Mouse (Mus musculus) kidney, adult 11 months (tissue): ENCODE measurements around the gene Rasl10b.

ENCODE experiments used
- DNase-seq: peaks from one replicate; pipeline ENCODE4 v3.0.0; 2022

Rasl10b gene

DNA sequence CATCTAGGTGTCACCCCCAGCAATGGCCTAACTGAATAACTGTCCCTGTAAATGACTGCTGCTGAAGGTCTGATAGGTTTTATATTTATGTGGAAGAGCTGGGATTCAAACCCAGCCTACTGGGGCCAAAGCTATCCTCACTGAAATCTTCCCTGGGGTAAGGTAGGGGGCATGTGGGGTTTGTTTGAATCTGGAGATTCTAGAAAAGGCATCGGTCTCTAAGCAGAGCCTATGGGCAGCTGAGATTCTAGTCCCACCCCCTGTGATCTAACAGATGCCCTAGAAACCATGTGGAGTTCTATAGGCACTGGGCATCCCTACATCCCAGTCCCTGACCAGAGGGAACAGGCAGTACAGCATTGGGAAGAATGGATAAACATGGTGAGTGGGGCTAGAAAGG is 28.4 kb downstream of the Rasl10b start, which contains the start of gene 1700020L24Rik:
Gene 1700020L24Rik (plus strand): TSS at position 301 of the 400 bp plus-strand sequence.
- DNase-seq, result no peak

DNA sequence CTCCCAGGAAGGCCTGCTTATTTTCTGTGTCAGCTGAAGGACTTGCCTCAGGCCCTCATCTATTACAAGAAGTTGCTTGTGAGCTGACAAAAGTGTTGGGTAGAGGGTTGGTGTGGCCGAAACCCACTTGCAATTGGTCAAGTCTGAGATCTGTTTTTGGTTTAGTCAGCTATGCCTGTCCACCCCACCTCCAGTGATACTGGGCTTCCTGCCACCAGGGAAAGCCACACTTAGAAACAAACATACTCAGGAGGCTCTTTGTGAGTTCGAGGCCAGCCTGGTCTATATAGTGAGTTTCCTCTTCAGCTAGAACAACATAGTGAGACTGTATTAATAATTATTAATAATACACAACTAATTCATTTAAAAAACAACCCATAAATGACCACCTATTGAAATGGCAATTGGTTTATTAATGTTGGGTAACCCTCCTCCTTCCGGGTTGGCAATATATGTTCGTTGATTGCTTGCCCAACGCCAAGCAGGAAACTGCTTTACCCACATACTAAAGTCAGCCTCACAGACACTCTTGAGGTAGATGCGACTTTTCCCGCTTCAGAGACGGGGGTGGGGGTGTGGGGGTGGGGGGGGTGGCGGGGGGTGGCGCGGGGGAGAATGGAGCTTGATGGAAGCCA is 30.6 kb downstream of the Rasl10b start:
- DNase-seq, result no peak

DNA sequence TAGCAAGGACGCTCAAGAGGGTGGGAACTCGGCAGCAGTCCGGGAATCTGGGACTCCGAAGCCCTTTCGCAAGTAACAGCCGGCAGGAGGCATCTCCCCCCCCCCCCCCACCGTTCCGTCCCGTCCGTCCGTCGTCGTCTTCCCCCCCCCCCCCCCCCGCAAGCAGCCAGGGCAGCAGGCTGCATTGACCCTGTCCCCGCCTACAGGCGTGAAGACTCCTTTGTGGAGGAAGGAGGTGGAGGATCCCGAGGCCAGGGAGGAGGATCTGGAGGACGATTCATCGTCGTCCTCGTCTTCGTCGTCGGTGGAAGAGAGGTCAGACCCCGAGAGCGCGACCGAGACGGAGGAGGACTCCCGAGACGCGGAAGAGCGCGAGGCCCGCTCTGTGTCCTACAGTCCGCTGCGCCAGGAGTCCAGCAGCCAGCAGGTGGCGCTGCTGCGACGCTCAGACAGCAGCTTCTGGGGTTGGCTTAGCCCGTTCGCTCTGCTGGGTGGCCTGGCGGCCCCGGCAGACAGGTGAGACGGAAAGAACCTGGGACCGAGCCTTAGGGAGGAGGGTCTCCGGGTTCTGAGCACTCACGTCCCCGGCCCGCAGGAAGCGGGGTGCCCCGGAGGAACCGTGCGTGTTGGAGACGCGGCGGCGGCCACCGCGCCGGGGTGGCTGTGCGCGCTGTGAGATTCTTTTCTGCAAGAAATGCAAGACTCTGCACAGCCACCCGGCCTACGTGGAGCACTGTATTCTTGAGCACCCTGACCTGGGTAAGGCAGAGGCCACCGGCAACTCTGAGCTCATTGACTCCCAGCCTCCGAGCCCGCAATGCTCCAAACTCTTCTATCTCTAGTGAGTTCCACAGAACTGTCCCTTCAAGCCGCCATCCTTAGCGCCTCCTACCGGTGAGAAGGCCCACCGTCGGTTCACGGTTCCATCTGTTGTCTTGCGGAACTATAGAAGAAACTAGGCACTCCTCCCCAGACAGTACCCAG is 31.4 kb downstream of the Rasl10b start:
- peak; percentile 78 for DNase-seq

DNA sequence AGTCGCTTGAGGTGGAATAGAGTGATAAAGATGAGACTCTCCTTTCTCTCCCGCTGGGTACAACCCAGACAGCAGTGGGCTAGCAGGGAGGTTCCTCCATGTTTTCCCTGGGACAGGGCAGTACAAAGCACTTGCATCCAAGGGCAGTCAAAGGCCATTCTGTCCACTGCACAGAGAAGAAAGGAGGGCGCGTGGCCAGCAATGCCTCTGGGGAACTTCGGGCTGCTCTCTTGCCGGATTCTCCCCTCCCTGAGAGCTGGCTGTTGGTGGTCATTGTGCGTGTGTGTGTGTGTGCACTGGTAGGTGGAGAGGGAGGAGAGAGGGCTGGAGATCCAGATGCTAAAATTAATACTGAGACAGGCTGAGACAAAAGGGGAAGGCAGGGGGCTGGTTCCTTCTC is 32.3 kb downstream of the Rasl10b start:
- peak; percentile 28 for DNase-seq

DNA sequence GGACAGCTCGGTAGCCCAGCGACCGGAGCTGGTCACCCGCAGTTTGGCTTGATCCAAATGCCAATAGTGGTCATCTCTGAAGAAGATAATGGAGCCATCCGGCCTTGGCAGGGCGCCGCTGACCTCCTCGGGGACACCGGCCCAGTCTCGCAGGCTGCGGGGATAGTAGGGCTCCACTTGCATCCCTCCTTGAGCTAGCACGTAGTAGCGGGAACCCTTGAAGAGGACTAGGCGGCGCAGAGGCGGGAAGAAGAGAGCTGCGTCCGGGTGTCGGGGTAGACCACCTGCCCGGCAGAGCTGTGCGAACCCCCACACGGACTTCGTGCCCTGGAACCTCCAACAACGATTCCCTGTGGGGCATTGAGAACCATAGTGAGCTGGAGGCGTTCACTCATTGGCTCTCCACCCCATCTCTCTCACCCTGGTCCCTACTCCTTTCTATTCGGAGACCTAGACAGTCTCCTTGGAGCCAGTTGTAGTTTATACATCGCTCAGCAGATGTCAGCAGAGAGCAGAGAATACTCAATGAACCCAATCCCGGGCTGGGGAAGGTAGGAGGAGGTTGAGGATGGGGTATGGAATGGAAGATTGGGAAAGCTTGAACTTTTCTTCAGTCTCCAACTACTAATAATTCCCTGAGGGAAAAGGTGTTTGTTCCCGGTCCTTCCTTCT is 33.8 kb downstream of the Rasl10b start:
- peak; percentile 54 for DNase-seq

DNA sequence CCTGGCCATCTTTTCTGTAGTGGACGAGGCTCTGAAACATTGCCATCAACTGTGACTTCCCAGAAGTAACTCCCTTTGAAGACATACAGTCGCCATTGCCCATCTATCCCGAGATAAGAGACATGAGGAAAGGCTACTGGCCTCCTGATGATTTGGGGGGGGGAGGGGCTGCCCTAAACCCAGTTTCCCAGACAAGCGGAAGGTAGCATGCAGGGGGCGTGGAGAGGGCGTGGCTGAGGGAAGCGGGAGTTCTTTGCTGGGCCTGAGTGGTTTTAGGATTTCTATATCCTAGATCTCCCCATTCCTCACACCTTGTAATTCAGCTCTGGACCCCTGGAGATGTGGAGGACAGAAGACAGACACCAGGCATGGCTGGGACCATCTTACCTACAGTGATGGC is 34.9 kb downstream of the Rasl10b start:
- no peak for DNase-seq

DNA sequence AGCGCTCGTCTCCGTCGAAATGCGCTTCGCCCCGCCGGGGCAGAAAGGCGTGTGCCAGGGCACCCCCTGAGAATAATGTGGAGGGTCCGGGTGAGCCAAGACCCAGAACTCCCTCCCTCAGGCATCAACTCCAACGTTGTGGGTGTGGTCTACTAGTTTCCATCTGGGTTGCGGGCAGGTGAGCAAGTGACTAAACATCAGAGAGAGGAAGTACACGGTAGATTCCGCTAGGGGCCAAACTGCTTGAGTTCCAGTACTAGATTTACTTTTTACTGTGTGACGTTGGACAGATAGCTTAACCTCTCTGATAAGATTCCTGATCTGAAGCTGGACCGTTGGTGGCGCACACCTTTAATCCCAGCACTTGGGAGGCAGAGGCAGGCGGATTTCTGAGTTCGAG is 36.1 kb downstream of the Rasl10b start:
- DNase-seq, result no peak

DNA sequence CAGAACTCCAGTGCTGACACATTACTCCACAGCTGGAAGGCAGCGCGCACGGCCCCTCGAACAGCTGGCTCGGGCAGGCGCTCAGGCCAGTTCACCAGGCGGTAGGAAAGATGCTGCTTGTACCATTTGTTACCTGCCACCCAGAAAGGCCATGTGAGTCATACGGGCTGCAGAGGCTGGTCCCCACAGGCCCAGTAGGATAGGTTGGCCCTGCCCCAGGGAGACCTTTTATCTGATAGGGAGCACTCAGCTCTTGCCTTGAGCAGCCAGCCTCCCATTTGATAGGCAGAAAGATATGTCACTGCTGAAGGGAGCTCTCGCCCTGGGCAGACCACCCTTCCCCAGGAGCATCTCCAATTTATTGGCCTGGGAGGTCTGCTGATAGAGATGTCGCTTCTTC is 38.7 kb downstream of the Rasl10b start:
- no peak for DNase-seq

DNA sequence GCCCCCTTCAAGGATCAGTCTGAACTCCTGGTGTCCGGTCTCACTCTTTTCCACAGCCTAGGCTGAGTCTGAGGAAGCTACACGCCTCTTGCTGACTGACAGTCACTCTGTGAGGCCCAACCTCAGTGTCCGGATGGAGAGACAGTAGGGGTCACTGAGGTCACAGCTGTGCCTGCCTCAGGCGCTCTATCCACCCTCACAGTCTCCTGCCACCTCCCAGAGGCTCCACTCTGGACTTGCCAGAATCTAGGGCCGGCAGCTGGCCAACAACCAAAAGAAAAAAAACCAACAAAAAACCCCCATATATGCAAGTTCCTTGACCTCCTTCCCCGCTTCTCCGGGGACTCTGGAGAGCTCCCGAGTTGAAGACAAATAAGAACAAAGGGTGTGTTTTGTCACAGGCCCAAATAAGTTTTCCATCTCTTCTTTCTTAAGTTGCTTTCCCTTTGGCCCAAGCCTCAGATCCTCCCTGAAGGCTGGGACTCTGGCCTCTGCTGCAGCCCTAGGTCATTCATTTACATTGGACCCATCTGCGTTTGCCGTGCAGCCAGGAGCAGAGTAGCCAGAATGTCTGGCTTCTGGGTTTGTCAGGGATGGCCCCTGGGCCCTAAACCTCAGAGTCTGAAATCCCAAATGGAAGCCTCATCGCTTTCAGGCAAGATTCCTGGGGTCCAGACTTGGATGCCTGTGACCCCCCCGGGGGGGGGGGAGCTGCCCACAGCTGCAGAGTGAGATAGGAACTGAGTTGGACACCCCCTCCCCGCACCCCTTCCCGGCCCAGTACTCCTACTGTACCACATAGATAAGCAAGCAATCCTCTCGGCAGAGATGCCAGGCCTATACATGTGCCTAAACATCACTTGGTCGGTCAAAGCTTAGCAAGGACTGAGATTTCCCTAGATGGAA is 39.3 kb downstream of the Rasl10b start:
- DNase-seq, result peak; percentile 35

DNA sequence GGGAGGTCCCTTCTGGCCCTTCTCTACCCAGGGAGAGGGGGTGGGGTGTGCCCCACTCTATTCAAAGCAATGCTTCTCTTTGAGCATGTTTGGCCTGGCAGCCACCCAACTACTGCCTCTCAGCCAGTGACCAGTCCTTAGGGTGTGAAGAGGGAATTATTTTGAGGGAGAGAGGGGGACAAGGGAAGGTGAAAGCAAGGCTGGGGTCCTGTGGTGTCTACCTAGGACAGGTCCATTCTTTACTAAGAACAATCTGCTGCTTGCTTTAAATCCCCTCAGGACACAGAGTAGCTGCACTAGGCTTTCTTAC is 39.9 kb downstream of the Rasl10b start:
- DNase-seq, result peak; percentile 28

DNA sequence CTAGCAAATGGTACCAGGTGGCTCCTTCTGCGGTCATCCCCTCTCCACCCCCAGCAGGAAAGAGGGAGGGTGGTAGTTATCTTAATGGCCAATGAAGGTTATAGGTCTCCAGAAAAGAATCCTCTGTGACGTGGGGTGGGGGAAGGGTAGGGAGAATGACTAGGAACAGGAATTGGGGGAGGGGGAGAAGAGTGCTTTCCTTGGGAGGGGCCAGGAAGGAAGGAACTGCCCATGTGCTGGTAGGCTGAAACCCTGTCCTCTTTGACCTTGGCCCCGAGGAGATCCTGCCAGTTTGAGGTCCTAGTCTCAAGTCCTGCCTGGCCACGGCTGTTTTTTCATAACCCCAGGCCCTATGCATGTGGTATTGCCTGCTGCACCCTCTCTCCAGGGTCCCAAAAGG is 40.4 kb downstream of the Rasl10b start:
- no peak for DNase-seq

DNA sequence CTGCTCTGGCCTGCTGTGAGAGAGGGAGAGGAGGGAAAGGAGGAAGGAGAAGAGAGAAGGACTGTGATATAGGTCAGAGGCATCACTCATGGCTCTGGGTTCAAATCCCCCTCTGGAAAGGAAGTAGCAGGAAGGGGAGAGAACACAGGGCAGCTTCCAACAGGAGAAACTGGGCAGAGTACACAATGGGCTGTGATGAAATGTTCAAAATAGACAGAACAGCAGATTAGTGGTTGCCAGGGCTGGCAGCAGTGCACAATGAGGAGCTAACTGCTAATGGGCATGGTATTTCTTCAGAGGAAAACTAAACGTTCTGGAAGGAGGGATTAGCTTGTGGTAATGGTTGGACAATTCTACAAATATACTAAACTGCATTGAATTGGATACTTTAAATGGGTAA is 41.6 kb downstream of the Rasl10b start:
- DNase-seq, result no peak

DNA sequence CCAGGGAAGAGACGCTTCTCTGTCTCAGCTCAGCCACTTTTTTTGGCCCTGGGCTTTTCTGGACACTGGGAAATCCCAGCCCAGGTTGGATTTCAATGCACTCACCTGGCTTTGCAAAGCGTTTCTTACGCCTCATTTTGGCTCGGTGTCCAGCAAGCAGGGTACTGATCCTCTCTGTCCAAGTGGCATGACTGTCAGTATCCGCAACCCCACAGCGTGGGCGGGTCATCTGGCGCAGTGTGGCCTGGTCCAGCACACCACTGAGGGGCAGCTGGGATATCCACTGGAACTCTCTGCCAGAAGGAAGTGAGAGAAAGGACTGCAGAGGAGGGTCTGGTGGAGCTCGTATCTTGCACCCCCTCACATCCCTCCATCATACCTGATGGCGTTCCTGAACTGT is 42.3 kb downstream of the Rasl10b start:
- DNase-seq, result no peak

DNA sequence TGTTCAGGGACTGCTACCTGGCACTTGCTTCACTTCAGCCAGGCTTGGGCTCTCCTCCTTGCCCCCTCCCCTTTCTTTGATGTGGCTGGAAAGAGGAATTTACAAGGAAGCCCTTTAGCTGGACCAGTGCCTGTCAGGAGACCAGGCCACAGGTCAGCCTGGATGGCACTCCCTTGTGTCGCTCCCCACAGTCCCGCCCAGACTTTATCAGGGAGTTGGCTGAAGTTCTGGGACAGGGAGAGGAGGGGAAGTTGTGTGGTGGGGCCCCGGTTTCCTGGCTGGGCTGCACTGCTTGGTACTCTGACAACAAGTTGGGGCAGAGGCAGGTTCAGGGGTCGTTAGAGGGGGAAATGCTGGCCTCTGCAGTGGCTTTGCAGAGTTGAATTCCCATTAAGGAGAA is 45.6 kb downstream of the Rasl10b start:
- DNase-seq, result peak; percentile 36

DNA sequence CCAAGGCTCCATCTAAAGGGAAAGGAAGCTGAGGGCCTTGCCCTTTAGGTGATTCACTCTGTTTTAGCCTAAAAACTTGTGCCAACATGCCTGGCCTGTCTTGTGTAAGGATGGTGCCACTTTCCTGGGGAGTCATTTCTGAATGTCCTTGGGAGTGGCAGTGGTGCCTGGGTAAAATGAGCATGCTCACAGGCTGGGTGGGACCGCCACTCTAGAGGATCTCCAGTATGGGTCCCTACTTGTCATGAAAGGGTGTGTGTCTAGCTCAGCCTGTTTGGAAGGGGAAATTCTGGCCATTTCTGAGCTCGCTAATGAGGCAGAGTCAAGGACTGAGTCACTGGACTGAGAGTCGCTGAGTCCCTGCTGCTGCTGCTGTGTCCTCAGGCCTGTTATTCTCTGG is 46.7 kb downstream of the Rasl10b start:
- no peak for DNase-seq

DNA sequence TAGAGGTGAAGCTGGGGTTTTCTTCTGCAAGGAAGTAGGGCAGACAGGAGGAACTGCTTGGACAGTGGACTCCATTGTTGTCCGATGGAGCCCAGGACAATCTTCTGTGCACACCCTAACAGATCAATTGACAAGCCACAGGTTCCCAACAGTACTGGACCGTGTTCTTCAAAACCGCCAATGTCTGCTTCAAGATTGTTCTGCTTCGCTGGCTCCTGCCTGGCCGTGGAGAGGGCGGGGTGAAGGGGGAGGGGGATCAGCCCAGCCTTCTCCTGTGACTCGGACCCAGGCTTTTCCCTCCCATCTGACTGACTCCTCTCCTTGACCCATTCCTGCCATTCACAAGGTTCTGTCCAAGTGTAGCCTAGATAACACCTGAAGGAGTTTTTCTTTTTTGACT is 48.3 kb downstream of the Rasl10b start:
- no peak for DNase-seq

DNA sequence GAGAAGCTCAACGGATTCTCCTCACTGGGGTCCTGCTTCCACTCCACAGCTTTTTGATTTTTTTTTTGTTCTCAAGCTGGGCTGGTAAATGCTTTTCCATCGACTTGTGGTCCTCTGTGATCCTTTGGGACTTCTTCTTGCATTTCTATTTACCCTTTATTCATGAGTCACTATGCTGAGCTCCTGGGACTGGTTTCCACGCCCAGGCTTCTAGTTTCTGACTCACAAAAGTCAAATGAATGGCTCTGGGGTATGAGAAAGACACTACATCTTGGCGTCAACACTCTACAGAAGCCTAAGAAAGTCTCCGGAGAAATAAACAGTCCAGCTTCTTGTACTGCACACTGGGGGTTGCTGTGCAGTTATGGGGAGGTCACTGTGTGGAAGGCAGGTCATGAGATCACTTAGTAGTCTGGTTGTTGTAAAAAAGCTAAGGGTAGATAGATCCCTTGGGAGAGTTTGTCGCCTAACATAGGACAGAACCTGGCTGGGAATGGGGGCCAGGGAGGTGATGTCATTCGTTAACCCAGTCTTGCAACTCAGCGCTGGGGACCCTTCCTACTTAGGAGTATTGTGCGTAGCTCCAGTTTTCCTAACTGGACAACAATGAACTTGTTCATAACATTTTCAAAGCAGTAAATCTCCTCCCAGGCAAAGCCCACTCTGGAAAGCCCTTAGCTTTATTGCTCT is 49.1 kb downstream of the Rasl10b start:
- no peak for DNase-seq

DNA sequence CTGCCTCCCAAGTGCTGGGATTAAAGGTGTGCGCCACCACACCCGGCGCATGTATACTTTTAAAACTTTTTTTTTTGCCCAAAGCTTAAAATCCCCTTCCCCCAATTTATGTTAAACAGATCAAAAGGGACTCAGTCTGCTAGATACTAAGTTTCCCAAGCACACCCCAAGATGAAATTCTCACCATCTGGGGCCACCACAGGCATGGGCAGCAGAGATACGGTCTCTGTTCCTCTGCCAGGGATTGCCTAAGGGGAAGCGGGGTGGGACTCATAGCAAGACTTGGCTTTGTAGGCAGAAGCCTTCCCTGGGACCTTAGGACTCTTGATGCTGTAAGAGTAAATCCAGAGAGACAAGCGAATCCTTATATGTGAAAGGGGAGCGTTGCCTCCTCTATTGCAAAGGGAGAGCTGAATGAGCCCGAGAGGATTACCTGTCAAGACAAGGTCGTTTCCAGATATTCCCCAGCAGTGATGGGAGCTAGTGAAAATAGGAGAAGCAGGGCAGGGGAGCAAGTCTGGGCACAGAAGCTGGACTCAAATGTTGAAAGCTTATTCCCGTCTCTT is 52.6 kb downstream of the Rasl10b start:
- no peak for DNase-seq

DNA sequence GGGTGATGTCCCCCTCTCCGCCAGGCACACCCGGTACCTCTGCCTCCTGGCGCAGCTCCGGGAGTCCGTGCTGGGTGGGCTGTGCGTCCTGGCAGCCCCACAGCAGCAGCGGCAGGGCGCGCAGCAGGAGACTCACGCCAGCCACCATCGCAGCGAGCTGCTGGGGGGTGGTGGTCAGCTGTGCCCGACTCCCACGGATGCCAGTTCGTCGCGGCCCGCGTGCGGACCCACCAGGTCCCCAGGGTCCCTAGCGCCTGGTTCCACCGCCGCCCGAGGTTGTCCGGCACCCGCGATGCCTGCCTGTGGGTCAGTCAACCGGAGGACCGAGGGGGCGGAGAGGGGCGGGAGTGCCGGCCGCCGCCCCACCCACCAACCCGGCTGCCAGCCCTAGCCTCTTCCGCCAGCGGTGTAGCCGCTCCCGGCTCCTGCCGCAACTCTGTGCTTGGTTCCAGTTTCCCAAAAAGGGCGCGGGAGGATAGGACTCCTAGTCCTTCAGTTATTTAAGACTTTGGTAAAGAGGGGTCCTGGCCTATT is 53.8 kb downstream of the Rasl10b start, which contains the start of gene Mmp28:
Gene Mmp28 (minus strand): TSS at position 361 of the 534 bp plus-strand sequence.
- peak; percentile 63 for DNase-seq

DNA sequence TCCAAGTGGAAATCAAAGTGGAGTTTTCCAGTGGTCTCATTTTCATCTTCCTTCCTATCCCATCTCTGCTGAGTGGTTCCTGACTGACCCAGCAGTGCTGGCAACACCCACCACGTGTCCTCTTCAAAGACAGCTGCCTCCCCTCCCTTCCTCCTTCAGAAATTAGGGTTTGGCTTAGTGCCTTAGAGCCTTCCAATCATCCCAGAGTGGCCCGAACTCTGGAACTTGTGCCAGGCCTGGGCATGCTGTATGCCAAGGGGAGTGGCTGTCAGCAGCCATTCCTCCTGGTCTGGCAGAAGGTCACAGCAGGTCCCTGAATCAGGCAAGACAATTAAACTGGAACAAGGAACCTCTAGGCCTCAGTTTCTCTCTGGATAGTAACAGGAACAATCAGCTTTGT is 57.0 kb downstream of the Rasl10b start:
- DNase-seq, result peak; percentile 75

DNA sequence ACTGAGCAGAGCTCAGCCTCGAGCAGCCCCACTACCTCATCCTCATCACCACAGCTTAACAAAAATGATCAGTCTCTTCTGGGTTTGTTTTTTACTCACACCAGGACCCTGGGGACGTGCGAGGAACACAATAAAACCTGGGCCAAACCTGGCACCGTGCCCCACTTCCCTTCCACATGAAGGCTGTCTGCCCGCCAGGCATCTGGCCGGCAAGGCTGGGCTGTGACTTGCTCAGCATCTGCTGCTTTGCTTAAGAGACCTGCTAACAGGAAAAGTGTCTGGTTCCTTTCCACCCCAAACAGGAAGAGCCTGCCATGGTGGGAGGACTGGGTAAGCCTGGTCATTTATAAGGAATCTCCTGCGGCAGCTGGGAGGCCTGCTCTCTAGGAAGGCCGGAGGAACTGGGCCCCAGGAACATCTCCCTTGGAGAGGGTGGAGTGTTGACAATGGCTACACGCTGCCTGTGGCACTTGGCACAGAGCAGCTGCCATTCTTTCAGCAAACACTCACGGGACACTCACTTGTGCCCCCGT is 58.2 kb downstream of the Rasl10b start:
- peak; percentile 83 for DNase-seq
